Mouse (Mus musculus) Patski (cell line): ENCODE measurements at regions not wholly inside any gene's neighbourhood (a gene's known extent, or its start where the extent isn't known, plus 50 kb on each side); places are given as distances from the start of the nearest gene placed in this dataset.

Experiments
- ATAC-seq: fragments of 100-300 bp; one replicate; pipeline ENCODE4 v1.8.0; 2021
- CTCF ChIA-PET: fragments of 350-600 bp; sonication (Branson Sonifier 250); formaldehyde crosslinking; loops from one replicate; lab custom pipeline; 2022; ENCODE audit warnings: inconsistent platforms; lab: Charles Lee
- POLR2A ChIA-PET: fragments of 350-600 bp; sonication (Branson Sonifier 250); formaldehyde crosslinking; loops from one replicate; lab custom pipeline; 2022; ENCODE audit warnings: antibody characterized with exemption, inconsistent platforms; lab: Charles Lee
- DNase-seq: peaks from one replicate; pipeline ENCODE4 v3.0.0-alpha.2; 2011; ENCODE audit warnings: low read depth, low spot score
- H3K27me3 ChIP-seq: fragments of 371-371 bp; one replicate; pipeline ENCODE4 v1.5.1; 2021
- CTCF ChIP-seq: fragments of 100-300 bp; IDR thresholded peaks from one replicate; pipeline ENCODE4 v1.5.1; 2021
- in situ Hi-C: fragments of 300-500 bp; cut with MboI; formaldehyde crosslinking; loops from 3 replicates; pipeline ENCODE4 v1.11.1; 2018; ENCODE audit warnings: low pct_unique_long_range_greater_than_20kb, mixed read lengths

DNA sequence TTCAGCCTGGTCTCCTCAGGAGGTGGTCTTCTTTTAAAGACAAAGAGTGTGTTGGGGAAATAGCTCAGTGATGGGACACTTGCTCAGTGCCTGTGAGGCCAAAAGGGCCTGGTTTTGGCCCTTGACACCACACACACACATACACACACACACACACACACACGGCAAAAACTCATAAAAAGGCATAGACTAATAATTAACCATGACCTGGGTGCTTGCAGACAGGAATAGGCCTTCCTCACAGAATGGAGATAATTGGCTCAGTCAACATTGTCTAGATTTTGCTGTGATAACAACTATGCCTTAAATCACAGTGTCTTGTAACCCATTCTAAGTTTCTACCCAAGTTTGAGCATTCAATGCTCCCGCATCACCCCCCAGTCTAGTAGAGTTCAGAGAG, 158.5 kb downstream of the Emp1 start:
- TF ChIP-seq CTCF: no peak
- DNase-seq: no peak
- CTCF ChIA-PET: no interaction called here
- in situ Hi-C loops: no loop called here
- no peak for ATAC-seq
- H3K27me3 ChIP-seq: no peaks in the 10 kb centered on the region
- POLR2A ChIA-PET: no interaction called here

DNA sequence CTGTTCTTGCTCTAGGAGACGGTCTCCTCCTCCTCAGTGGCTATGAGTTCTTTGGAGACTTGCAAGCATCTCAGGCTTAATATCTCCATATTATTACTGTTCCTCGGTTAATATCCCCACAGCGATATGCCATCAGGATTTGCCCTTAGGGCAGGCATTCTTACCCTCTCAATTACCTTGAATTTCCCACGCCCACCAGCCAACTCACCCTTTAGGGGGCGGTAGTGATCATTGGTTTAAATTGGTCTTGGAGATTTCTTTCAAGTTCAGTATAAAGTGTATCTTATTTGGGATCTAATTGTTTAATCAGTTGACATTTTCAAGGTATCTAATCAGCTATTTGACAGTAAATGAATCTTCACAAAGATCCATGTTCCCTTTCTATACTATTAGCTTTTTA, 162.5 kb downstream of the Emp1 start:
- ChIA-PET POLR2A (no interaction called here), CTCF (no interaction called here)
- H3K27me3 ChIP-seq: no peaks in the 10 kb centered on the region
- ATAC-seq: no peak
- peak; percentile 29 for TF ChIP-seq CTCF
- in situ Hi-C loops: no loop called here
- DNase-seq: no peak

DNA sequence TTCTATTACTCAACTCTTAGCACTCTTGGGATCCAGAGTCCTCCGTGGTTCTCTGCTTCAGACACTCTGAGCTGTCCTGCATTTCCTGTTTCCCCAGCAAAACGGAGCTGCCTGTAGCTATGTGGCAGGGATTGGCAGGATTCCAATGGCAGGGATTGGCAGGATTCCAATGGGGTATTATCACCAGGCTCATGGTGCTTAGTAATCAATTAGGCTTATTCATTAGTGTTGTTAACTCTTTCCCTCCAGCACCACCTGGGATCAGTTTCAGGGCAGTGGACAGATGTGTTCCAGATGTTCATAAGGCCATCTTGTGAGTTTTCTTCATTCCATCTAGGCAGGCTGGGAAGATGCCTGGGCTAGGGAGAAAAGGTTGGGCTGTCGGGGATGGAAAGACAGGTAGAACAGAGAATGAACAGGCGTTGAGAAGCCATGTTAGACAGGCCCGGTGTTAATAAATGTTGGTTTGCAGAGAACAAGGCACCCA, 163.5 kb downstream of the Emp1 start:
- no peak for TF ChIP-seq CTCF
- CTCF ChIA-PET: no interaction called here

DNA sequence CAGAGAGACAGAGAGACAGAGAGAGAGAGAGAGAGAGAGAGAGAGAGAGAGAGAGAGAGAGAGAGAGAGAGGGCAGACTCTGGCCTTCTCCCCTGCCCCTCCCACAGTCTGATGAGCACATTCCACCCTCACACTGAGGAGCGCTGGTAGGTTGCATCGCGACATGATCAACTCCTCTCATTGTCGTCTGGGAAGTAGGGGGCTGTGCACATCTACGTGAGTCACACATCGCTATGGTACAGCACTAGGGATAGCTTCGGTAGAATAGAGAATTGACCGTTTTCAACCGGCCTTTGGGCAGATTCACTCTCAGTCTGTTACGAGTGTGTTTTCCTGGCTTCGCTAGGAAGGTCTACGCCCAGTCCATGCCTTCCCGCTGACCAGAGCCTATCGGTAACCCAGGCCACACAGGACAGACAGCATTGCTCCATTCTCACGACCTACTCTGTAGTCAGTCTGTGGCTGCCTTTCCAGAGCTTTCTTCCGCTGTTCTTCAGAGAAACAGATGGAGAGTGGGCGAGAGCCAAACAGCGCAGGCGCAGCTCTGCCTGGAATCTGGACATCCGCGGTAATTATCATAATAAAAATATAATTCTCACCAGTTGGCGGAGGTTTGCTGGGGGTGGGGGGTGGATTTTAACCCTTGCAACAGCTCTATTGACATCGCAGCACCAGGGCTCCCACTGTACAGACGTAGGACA, 164.3 kb downstream of the Emp1 start:
- in situ Hi-C loops: no loop called here
- ATAC-seq: no peak
- TF ChIP-seq CTCF: no peak
- no peak for DNase-seq
- CTCF ChIA-PET: no interaction called here
- H3K27me3 ChIP-seq: no peaks in the 10 kb centered on the region
- POLR2A ChIA-PET: no interaction called here

More for the DNA sequence above, 163.5 kb downstream of the Emp1 start:
- H3K27me3 ChIP-seq: no peaks in the 10 kb centered on the region
- in situ Hi-C loops: no loop called here
- DNase-seq (no peak), ATAC-seq (no peak)
- POLR2A ChIA-PET: no interaction called here

DNA sequence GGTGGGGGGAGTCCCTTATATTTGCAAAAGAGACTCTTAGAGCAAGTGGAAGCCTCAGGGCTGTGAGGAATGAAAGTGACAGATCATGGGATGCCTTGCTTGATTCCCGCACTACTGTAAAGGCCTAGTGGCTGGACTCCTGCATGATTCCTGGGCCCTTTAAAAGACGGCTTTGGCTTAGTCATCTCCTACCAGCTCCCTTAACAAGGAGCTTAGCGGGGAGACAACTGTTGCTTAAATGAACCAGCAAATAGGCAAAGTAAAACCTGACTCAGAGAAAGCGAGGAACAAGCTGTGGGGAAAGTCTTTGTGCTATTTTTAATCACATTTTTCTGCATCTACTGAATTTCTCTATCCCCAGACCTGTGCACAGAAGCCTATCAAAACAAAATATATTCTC, 165.5 kb downstream of the Emp1 start:
- ChIA-PET CTCF (no interaction called here), POLR2A (no interaction called here)

DNA sequence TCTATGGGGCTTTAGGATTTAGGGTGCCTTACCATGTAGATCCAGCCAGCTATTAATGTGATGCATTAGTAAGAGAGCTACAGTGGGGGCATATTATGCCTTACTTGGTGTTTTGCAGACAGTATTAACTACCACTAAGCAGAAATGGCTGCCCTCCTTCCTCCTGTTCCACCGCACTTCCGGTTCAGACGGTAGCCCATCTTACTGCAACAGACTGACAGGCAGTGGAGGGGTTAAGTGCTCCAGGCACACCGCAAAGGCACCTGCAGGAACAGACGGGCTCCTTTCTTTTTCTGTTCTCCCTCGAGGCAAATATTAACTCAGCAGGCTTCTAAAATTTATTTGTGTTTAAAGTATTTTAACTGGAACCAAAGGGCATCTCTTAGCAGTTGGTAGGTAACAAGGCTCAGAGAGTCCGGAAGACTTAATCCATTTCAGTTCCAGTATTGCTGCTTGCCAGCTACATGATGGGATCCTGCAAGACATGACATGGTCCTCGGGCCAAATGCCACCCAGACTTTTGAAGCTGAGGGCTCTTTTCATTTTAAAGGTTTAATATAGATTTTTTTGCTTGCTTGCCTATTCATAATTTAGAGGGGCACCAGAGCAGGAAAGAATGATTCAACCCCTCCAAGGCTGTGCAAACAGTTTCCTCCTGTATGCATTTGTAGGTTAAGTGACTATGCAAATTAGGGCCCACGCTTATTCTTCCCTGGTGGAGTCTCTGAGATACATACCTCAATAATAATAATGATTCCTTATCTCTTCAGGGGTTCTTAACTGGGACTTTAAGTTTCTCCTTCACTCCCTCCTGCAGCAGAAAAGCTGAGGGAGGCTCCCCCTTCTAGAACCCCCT, 177.7 kb downstream of the Emp1 start:
- no peak for TF ChIP-seq CTCF
- POLR2A ChIA-PET: no interaction called here
- in situ Hi-C loops: no loop called here
- no peaks in the 10 kb centered on the region for H3K27me3 ChIP-seq
- DNase-seq (no peak), ATAC-seq (no peak)
- CTCF ChIA-PET: no interaction called here

More for the DNA sequence above, 165.5 kb downstream of the Emp1 start:
- ATAC-seq: peak; percentile 60
- TF ChIP-seq CTCF: no peak
- no peaks in the 10 kb centered on the region for H3K27me3 ChIP-seq
- in situ Hi-C loops: no loop called here
- no peak for DNase-seq

DNA sequence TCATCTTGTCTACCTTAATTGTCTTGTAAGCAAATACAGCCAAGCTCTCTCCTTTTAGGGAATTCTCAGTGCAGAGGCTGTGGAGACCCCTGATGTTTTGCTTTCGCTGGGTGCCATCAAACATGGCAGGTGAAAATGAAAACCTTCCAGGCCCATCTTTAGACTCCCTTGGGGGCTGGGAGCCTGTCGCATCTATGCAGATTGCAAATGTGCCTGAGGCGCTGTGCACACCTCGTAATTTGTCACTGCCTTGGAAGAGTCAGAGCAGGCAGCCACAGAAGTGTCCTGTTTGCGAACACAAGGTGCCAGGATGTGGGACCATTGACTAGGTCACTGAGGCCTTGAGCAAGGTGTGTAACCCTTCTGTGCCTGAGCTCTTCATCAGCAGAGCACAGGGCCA, 179.2 kb downstream of the Emp1 start:
- ChIA-PET POLR2A (interaction anchor here (0.6 to 0.7 kb wide), 2 partner anchors 32 to 39 kb away, joined by 3 to 4 read pairs; no protein-coding TSS in a partner anchor), CTCF (no interaction called here)
- DNase-seq: no peak
- ATAC-seq: no peak
- no peak for TF ChIP-seq CTCF
- H3K27me3 ChIP-seq: peaks cover 4% of the 10 kb centered on the region
- in situ Hi-C loops: no loop called here

DNA sequence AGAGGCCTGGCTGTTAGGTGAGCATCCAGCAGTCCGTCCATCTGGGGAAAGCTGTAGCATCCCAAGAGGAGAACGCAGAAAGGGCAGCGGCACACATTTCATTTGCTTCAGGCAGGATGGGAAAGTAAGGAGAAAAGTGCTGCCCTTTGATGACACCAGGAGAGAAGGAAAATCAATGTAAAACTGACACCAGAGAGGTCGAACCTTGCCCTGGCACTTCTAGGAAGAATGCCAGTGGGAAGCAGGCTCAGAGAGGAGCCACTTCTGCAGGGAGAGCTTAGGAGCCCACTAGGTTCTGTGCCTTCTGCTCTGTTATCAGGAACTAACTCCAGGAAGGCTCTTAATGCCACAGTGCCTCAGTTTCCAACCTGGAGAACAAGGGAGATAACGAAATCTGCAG, 180.0 kb downstream of the Emp1 start:
- DNase-seq: no peak
- in situ Hi-C loops: no loop called here
- ChIA-PET POLR2A (interaction anchor here (0.6 to 0.7 kb wide), 2 partner anchors 32 to 38 kb away, joined by 3 to 4 read pairs; no protein-coding TSS in a partner anchor), CTCF (no interaction called here)
- TF ChIP-seq CTCF: no peak
- peaks cover 4% of the 10 kb centered on the region for H3K27me3 ChIP-seq
- no peak for ATAC-seq

DNA sequence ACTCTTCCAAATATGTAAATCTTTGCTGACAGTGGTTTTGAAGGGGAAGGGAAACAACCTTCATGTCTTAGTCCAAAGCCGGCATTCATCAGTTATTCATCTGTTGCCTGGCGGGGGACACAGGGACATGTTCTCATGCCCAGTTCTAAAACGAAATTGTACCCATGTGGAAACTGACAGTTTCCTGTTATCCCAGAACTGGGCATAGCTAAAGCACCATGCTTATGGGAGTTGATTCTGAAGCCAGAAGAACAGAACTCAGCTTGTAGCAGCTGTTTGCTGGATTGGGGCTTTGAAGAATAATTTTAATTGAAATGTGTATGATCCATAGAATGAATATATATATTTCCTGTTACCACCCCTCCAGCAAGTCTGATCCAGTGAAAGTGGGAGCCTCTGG, 181.0 kb downstream of the Emp1 start:
- TF ChIP-seq CTCF: no peak
- in situ Hi-C loops: no loop called here
- CTCF ChIA-PET: no interaction called here
- no peak for ATAC-seq
- H3K27me3 ChIP-seq: peaks cover 4% of the 10 kb centered on the region
- POLR2A ChIA-PET: no interaction called here
- DNase-seq: no peak

DNA sequence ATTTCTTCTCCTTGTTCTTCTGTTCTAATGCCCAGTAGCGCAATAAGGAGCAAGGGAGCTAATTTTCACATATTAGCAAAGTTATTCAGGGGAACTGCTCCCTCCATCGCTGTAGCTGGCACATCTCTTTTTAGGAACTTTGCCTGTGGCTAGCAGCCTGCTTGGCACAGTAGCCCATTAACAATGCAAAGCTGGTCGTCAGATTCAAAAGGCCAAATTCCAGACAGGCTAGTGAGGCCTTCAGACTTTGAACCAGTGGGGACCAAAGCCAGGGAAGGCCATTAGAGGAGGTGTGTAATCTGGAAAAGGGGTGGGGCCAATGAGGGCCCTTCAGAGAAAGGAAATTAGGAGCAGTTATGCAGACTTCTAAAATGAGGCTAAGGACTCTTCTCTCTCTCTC, 181.5 kb downstream of the Emp1 start:
- in situ Hi-C loops: no loop called here

DNA sequence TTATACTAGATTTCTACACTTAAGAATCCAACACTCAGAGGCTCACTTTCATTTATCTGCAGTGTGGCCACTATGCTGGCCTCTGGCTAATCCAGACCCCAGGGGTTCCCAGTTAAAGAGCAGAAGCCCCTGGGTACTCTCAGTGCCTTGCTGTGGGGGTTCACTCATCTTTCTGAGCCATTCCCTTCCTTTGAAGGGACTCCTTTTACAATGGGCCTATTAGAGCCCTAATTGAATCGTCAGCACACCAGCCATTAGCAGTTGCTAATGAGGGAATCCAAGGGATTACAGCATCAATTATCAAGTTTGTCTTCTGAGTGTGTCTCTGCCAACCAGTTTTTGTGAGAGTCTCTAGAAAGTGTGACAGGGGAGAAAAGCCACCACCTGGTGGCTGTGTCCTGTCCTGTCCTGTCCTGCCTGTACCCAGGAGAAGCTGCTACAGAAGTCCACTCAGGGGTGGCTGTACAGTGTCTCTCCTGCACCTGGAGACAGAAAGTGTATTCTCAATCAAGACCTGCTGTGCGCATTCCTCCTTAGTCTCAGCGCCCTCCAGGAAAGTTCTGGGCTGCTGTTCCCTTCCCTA, 188.1 kb downstream of the Emp1 start:
- ATAC-seq (no peak), DNase-seq (no peak)
- H3K27me3 ChIP-seq: peaks cover 4% of the 10 kb centered on the region
- in situ Hi-C loops: no loop called here
- TF ChIP-seq CTCF: no peak
- ChIA-PET POLR2A (no interaction called here), CTCF (no interaction called here)

More for the DNA sequence above, 181.5 kb downstream of the Emp1 start:
- POLR2A ChIA-PET: no interaction called here
- CTCF ChIA-PET: no interaction called here
- DNase-seq: no peak
- ATAC-seq: no peak
- peaks cover 4% of the 10 kb centered on the region for H3K27me3 ChIP-seq
- no peak for TF ChIP-seq CTCF
